Mouse (Mus musculus) stomach, postnatal 0 days (tissue): Measurements from ENCODE around the gene Arhgap29.

ENCODE experiments used
- CTCF ChIP-seq: IDR thresholded peaks from 2 replicates; pipeline ENCODE4 v1.5.1; 2016; ENCODE audit warnings: antibody characterized with exemption, low read depth, mild to moderate bottlenecking, moderate library complexity
- EP300 ChIP-seq: optimal IDR thresholded peaks from 2 replicates; pipeline ENCODE3; 2016; ENCODE audit warnings: antibody characterized with exemption

- TF ChIP-seq CTCF, result peak; percentile 39
- no peak for TF ChIP-seq EP300
These were observed 1.3 kb downstream of the Arhgap29 start for GRCm38 (mm10) chr3:121953433-121954161.
